Mouse (Mus musculus) left cerebral cortex, adult 11 months (tissue): ENCODE measurements at regions not wholly inside any gene's neighbourhood (a gene's known extent, or its start where the extent isn't known, plus 50 kb on each side); places are given as distances from the start of the nearest gene placed in this dataset.
"Not testable (repeated sequence)": the region's sequence is repeated elsewhere in the genome, so short reads cannot be mapped to it uniquely, and the experiment has no call there.

Experiments used
- DNase-seq: peaks from one replicate; pipeline ENCODE4 v3.0.0; 2022; ENCODE audit warnings: low spot score

DNA sequence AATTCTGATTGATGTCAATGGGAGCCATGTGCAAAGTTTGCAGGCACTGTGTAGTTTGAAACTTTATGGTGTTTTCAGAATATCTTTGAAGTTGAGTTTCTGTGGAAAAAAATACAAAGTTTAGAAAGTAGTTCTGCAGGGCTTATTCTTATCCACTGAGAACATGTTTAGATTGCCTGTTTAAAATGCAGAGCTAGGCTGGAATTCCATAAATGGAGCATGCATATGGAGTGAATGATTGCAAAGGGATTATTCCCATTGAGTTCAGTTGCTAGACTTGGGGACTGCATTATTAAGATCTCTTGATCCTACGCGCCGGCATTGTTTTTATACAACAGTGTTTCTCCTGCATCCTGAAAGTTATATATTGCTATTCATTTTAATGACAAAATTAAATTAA is 397.8 kb upstream of the Gm21833 start:
- DNase-seq = no peak

GRCm38 (mm10) chr16:82431075-82431474 is 397.1 kb upstream of the Gm21833 start:
- no peak for DNase-seq

DNA sequence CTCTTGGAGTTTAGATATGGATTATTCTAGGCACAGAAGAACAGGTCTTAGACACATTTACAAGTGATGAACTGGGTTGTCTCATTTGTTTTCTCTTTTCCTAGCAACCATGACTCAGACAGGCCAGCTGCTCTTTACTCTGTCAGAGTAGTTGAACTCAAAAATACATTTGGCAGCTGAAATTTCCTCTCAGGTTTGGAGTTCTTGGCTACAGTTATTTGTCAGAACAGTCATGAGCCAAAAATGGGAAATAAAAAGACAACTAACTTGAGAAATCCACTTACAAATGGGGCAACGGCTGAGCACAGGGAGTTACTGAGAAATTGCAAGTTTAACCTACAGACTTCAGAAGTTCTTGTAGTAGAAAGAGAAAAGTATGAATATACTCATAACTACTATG is 396.4 kb upstream of the Gm21833 start:
- DNase-seq = peak; percentile 43

DNA sequence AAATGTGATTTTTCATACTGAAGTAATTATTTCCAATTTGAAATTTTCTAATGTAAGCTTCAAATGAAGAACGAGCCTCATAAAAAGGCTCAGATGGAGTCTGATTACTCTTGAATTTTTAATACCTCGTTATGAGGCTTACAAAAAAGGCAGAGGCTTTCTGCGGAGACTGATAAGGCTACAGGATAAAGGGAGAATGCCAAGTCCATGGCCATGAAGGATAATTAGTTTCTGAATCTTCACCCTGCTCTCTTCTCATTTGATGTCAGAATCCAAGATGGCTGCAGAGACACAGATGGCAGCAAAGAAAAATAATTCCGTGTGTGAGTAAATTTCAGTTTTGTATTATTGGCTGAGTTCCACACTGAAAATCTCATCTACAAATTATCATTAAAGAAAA is 367.3 kb upstream of the Gm21833 start:
- DNase-seq = no peak

DNA sequence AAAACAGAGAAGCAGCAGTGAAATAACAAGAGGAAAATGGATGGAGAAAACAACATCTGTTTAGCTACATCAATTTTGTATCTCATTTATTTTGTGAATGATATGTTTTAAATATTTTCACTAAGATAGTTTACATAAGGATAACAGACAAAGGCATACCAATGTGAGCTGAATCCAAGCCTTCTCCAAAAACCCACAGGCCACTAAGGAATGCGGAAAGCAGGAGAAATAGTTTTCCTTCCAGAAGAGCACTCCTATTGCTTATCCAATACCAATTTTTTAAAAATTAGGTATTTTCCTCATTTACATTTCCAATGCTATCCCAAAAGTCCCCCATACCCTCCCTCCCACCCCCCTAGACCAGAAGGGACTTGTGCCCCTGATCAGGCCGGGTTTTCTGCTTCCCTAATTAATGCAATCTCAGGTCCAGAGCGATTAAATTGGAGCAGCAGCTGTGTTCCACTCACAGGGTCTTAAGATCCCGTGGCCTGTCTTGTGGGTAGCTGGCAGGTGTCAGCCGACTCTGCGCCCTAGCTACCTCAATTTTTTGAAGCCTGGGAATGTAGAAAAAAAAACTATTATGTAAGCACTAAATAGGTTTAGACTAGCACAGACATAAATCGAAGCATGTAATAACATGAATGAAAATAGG is 357.3 kb upstream of the Gm21833 start:
- no peak for DNase-seq

DNA sequence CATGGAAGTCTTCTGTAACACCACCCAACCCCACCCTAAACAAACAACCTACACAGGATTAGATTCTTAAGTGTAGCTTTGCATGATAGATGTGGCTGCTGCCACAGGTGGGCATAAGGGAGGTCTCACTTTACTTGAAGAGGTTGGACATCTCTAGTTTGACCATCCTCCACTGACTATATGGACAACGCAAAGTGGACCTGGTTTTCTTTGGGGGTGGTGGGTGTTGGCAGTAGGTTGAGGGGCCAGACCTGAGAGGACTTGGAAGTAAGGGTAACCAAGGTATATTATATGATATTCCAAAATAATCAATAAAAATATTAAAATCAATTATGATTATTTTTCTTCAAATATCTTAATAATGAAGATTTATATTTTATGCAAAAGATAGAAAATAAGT is 307.8 kb upstream of the Gm21833 start:
- no peak for DNase-seq

DNA sequence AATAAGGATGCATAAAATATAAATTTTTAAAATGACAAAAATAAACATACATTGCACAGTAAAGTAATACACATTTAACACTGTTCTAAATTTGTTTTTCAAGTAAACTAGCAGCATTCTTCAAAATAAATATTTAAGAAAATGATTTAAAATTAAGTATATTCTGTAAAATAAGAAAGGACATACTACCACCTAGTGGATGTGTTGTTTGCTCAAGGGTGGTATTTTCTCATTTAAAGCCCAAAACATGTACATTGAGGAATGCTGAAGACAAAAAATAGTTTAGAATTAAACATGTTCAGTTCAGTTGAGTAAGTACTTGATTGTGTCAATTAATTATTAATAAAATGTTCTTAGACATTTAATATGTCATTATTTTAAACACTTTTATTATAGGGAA is 306.6 kb upstream of the Gm21833 start:
- no peak for DNase-seq

DNA sequence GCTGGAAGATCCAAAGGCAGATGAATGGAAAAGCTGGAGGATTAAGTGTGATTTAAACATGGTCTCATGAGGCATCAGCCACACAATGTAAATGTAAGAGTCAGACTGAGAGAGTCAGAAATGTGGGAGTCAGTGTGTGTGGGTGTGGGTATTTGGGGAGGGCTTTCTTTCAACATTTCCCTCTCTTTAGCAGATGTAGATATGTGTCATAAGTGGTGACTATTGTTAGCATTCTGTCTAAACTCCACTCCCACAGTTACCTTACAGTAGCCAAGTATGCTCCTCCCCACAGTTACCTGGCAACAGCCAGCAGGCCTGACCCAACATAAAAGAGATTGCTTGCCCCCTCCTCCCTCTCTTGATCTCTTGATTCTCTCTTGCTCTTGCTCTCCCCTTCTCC is 263.8 kb upstream of the Gm21833 start:
- DNase-seq = no peak

- DNase-seq = not testable (repeated sequence)
Observed at GRCm38 (mm10) chr16:82596461-82596860, 231.7 kb upstream of the Gm21833 start.

GRCm38 (mm10) chr16:82602038-82602437 is 226.1 kb upstream of the Gm21833 start:
- no peak for DNase-seq
